Mouse (Mus musculus) liver, embryonic 14.5 days (tissue): ENCODE measurements at regions not wholly inside any gene's neighbourhood (a gene's known extent, or its start where the extent isn't known, plus 50 kb on each side); places are given as distances from the start of the nearest gene placed in this dataset.

Experiments used
- CTCF ChIP-seq: IDR thresholded peaks from 2 replicates; pipeline ENCODE4 v1.5.1; 2016; ENCODE audit warnings: antibody characterized with exemption, low read depth, control low read depth
- EP300 ChIP-seq: IDR thresholded peaks from 2 replicates; pipeline ENCODE4 v1.6.1; 2016; ENCODE audit warnings: antibody characterized with exemption, low read depth

DNA sequence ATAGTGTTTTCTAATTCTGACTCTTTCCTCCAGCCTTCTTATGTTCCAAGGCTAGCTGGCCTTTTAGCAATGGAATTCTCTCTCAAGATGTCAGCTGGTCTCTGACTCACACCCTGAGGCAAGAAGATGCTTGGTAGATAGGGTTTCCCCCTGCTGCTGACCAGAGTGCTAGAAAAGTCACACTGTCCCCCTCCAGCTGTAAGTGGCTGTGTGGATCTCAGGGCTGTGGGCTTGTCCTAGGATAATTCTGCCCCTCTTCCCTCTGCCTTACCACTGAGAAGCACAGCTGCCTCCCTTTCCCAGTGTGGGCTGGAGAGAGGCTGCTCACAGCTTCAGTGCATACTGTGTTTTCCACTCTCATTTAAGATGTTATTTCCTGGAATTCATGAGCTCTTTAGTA is 585.3 kb upstream of the Zeb2 start:
- TF ChIP-seq CTCF = no peak
- TF ChIP-seq EP300 = no peak
